Mouse (Mus musculus) adipose tissue, adult 10 weeks (tissue): ENCODE data around the gene Asf1b. TPM values are rescaled to one million over a fixed set of nuclear protein-coding genes. Genes with fewer than 3 reads are reported as not detected.

Source experiments
- polyA plus RNA-seq: library from polyadenylated mRNA; stranded (reverse); fragments of 350-450 nt; fragmentation: Illumina TruSeq; extraction: RNeasy Lipid Tissue Mini Kit (QIAGEN cat#74804); gene quantifications from one replicate; pipeline ENCODE4 v1.2.3, GENCODE M21; 2014; ENCODE audit warnings: low read depth, low replicate concordance

The Asf1b gene
- 2.9 TPM for polyA plus RNA-seq

GRCm38 (mm10) chr8:83955106-83955957 is at the start of gene Asf1b, which contains the start of gene Gm10644:
TSS of gene Asf1b (plus strand) at chr8:83955507.
TSS of gene Gm10644 (minus strand) at chr8:83955205.

GRCm38 (mm10) chr8:83972150-83973120 is 17.1 kb downstream of the Asf1b start, which contains the start of gene Prkaca:
TSS of gene Prkaca (plus strand) at chr8:83972993.

GRCm38 (mm10) chr8:83997511-83998141 is 42.3 kb downstream of the Asf1b start, which contains the start of gene Samd1:
TSS of gene Samd1 (plus strand) at chr8:83997672.

GRCm38 (mm10) chr8:84001281-84002000 is 46.1 kb downstream of the Asf1b start, which contains the start of gene 1700067K01Rik:
TSS of gene 1700067K01Rik (plus strand) at chr8:84001502.

GRCm38 (mm10) chr8:84011705-84012498 is 56.6 kb downstream of the Asf1b start, which contains the start of gene 2210011C24Rik:
TSS of gene 2210011C24Rik (minus strand) at chr8:84012171.

Other genes with a start within 250 kb of the Asf1b start
- gene Ddx39, start 240.3 kb upstream of the Asf1b start, polyA plus RNA-seq, result 25.3 TPM
- 135 TPM for gene Adgre5, start 214.2 kb upstream of the Asf1b start, polyA plus RNA-seq
- 25.2 TPM for gene Adgrl1, start 55.4 kb upstream of the Asf1b start, polyA plus RNA-seq
- gene Gm10644, start 302 bp upstream of the Asf1b start, polyA plus RNA-seq, result 2.4 TPM
- 84.4 TPM for gene Prkaca, start 17.5 kb downstream of the Asf1b start, polyA plus RNA-seq
- 24.6 TPM for gene Samd1, start 42.2 kb downstream of the Asf1b start, polyA plus RNA-seq
- 1.3 TPM for gene 1700067K01Rik, start 46.0 kb downstream of the Asf1b start, polyA plus RNA-seq
- 0.62 TPM for gene 2210011C24Rik, start 56.7 kb downstream of the Asf1b start, polyA plus RNA-seq
- gene Palm3, start 66.0 kb downstream of the Asf1b start, polyA plus RNA-seq, result 1.3 TPM
- 1.6 TPM for gene Il27ra, start 87.1 kb downstream of the Asf1b start, polyA plus RNA-seq
- gene Rln3, start 89.5 kb downstream of the Asf1b start, polyA plus RNA-seq, result not detected
- 2.3 TPM for gene Gm10643, start 109.6 kb downstream of the Asf1b start, polyA plus RNA-seq
- gene Rfx1, start 111.3 kb downstream of the Asf1b start, polyA plus RNA-seq, result 11.2 TPM
- gene Dcaf15, start 149.3 kb downstream of the Asf1b start, polyA plus RNA-seq, result 14.2 TPM
- 0.40 TPM for gene Podnl1, start 170.5 kb downstream of the Asf1b start, polyA plus RNA-seq
- 21.9 TPM for gene Cc2d1a, start 192.4 kb downstream of the Asf1b start, polyA plus RNA-seq
- gene 4930432K21Rik, start 192.5 kb downstream of the Asf1b start, polyA plus RNA-seq, result 2.8 TPM
- gene Nanos3, start 229.7 kb downstream of the Asf1b start, polyA plus RNA-seq, result not detected